Mouse (Mus musculus): ENCODE results near the gene Erc1. TPM values are rescaled to one million over a fixed set of nuclear protein-coding genes. Genes with fewer than 3 reads are reported as not detected.

Gene Erc1
- polyA plus RNA-seq, 1 experiment from 2014 or later = 26.0 TPM

DNA sequence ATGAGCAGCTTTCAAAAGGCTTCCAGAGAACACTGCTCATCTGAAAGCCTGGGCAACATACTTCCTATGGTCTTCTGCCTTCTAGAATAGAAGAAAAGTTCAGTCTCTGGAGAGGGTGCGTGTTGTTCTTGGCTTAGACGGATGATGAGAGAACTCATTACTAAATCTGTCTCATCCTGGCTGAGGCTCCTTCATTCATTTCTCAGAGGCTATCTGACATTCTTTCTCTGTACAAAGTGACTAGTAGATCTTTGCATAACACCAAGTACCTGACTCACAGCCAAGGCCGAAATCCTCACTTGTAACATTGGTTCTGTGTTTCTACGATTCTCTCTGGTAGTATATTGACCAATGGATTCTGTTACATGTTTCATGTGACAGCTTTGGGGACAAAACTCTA is 252.5 kb downstream of the Erc1 start:
- no peak overlapping the region for H3K27ac ChIP-seq
- H3K36me3 ChIP-seq = peaks cover 10% of the 10 kb centered on the region; the same call in 1 of the 2 replicates
- no peaks in the 10 kb centered on the region for H3K9me3 ChIP-seq
- 96% methylated on average over 4 of the region's 4 CpGs for WGBS
- DNase-seq (ENCODE audit: low spot score) = no peak
- H3K4me3 ChIP-seq = no peak overlapping the region
- H3K27me3 ChIP-seq (ENCODE audit: insufficient read depth, poor library complexity, severe bottlenecking) = no peaks in the 10 kb centered on the region
- H3K4me1 ChIP-seq (replicated peaks) = peaks cover 6% of the 10 kb centered on the region; the same call in 1 of the 2 replicates

DNA sequence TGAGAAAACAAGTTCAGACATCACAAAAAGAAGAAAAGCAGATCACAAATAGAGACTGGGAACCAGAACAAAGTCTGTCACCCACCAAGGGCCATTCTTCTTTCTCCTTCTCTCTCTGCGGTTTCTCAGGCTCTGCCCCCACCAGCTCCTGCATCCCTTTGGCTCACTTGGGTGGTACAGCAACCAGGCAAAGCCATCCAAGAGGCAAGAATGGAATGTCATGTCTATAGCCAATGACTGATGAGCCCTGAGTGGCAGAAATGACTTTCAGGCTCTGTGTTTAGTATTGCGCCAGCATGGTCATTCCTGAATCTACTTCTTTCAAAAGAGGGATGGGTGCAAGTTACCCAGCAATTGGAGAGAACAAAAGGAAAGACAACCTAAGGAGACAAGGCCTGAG is 257.1 kb downstream of the Erc1 start:
- Histone ChIP-seq H3K27ac (no peak overlapping the region), H3K27me3 (ENCODE audit: insufficient read depth, poor library complexity, severe bottlenecking) (no peaks in the 10 kb centered on the region), H3K4me3 (no peak overlapping the region), H3K36me3 (peaks cover 10% of the 10 kb centered on the region; the same call in 1 of the 2 replicates), H3K9me3 (no peaks in the 10 kb centered on the region), H3K4me1 (replicated peaks) (peaks cover 14% of the 10 kb centered on the region)
- no peak for DNase-seq (ENCODE audit: low spot score)
- 73% methylated on average over 2 of the region's 2 CpGs for WGBS

DNA sequence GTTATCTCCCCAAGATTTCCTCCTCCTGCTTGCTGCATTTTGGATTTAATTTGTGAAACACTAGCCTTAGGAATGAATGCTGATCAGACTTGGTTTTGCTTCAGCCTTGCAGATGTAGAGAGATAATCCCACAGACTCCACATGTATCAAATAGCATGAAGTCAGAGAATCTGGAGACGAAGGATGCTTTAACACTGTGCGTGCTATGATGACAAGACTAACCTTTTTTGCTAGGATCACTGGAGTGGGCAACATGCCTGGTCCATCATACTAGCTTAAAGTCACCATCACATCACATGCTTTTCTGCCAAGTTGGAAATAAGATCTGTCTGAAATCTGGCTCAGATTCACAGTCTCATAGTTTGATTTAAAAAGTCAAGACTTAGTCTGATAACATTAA is 260.1 kb downstream of the Erc1 start:
- WGBS = 95% methylated on average over 2 of the region's 2 CpGs
- H3K4me3 ChIP-seq = no peak overlapping the region

DNA sequence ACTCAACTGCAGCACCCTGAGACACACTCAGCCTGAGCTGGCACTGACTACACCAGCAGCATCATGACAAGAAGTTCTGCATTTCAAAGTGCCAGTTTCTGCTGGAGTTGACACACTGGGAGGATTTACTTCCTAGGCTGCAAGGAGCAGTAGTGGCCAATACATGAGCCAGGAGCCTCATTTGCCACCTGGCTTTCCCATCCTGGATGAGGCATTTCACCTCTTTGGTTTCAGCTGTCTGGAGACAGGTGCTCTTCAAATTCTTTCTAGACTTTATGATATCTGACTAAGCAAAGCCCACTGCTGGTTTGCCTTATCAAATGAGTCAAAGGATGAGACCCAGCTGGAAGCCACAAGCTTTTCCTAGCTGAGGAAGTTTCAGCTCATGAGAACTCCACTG is 260.5 kb downstream of the Erc1 start:
- Histone ChIP-seq H3K4me1 (replicated peaks) (peaks cover 33% of the 10 kb centered on the region), H3K27ac (0 out of 2 replicates have a peak overlapping the region, but pooled peaks have one; percentile 25)
- DNase-seq (ENCODE audit: low spot score) = no peak

More for the DNA sequence above, 260.1 kb downstream of the Erc1 start:
- peaks cover 33% of the 10 kb centered on the region for H3K4me1 ChIP-seq (replicated peaks)
- no peaks in the 10 kb centered on the region for H3K9me3 ChIP-seq
- no peaks in the 10 kb centered on the region for H3K27me3 ChIP-seq (ENCODE audit: insufficient read depth, poor library complexity, severe bottlenecking)
- DNase-seq (ENCODE audit: low spot score) = no peak
- H3K36me3 ChIP-seq = no peaks in the 10 kb centered on the region
- H3K27ac ChIP-seq = no peak overlapping the region

DNA sequence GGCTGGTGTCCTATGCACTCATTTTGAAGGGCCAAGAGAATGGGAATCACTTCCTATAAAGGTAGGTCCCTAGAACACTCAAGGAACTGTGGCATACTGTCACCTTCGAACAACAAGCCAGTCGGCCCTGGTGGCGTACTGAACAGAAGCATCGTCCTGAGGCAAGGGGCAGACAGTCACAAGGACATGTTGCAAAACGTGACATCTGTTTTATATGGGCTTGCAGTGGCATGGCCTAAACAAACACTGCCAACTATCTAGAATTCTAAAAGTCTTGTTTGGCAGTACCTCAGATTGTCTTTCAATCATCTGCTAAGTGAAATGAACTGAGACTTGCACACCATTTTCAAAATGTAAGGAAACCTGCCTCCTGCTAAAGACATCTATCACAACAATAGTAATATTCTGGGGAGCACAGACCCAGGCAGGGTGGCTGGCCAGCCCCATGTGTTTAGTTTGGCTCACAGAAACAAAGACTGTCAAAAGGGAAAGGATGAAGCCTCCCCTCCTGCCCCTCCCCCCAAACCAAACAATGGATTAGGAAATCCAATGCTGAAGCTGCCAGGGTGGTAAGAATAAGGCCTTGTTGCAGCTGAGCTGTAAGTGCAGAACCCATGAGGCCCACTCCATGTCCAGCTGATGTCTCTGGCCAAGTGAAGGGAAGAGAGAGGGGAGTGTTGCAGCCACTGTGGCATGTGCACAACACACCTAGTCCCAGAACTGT is 262.2 kb downstream of the Erc1 start:
- Histone ChIP-seq H3K4me1 (replicated peaks) (peaks cover 33% of the 10 kb centered on the region), H3K9me3 (no peaks in the 10 kb centered on the region), H3K27me3 (ENCODE audit: insufficient read depth, poor library complexity, severe bottlenecking) (no peaks in the 10 kb centered on the region), H3K36me3 (no peaks in the 10 kb centered on the region), H3K4me3 (no peak overlapping the region), H3K27ac (peak overlapping the region; percentile 83)
- 72% methylated on average over 5 of the region's 5 CpGs for WGBS
- peak; percentile 55 for DNase-seq (ENCODE audit: low spot score)

More for the DNA sequence above, 260.5 kb downstream of the Erc1 start:
- no peaks in the 10 kb centered on the region for H3K36me3 ChIP-seq
- H3K27me3 ChIP-seq (ENCODE audit: insufficient read depth, poor library complexity, severe bottlenecking) = no peaks in the 10 kb centered on the region
- H3K9me3 ChIP-seq = no peaks in the 10 kb centered on the region
- H3K4me3 ChIP-seq = no peak overlapping the region

DNA sequence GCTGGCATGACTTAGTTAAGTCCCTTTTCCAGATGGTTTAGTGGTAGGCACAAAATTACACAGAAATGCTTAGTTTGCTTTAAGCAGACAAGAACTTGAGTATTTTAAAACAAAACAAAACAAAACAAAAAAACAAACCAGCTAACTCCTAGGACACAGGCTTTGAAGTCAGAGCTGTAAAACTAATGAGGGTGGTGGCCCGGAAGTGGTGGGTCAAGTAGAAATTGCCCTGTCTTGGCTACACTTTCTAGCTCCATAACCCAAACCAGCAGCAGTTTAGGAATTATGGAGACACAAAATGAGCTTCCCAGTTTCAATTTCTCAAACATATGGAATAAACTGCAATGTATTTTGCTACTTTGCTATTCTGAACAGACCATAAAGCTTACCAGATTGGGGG is 263.9 kb downstream of the Erc1 start:
- Histone ChIP-seq H3K4me3 (no peak overlapping the region), H3K36me3 (no peaks in the 10 kb centered on the region), H3K27ac (no peak overlapping the region), H3K9me3 (no peaks in the 10 kb centered on the region), H3K4me1 (replicated peaks) (peaks cover 33% of the 10 kb centered on the region), H3K27me3 (ENCODE audit: insufficient read depth, poor library complexity, severe bottlenecking) (no peaks in the 10 kb centered on the region)
- 85% methylated on average over 1 of the region's 1 CpGs for WGBS
- no peak for DNase-seq (ENCODE audit: low spot score)

DNA sequence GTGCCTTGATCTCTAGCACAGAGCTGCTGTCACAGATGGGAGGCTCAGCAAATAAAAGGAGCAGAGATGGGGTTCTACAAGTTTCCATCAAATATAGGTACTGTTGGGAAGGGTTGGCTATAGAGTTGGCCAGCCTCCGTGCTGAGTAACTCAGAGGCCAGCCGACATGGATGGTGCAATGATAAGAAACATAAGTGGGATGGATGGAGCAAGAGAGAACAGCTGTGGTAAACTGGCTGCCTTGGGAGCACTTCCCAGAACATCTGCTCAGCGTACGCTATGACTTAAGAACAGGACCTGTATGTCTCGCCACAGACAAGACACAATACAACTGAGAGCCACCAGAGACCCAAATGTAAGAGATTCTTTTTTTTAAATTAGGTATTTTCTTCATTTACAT is 264.8 kb downstream of the Erc1 start:
- DNase-seq (ENCODE audit: low spot score) = no peak
- H3K4me3 ChIP-seq = no peak overlapping the region
- no peaks in the 10 kb centered on the region for H3K9me3 ChIP-seq
- 93% methylated on average over 5 of the region's 5 CpGs for WGBS
- peaks cover 33% of the 10 kb centered on the region for H3K4me1 ChIP-seq (replicated peaks)
- H3K27ac ChIP-seq = no peak overlapping the region
- no peaks in the 10 kb centered on the region for H3K36me3 ChIP-seq
- no peaks in the 10 kb centered on the region for H3K27me3 ChIP-seq (ENCODE audit: insufficient read depth, poor library complexity, severe bottlenecking)

DNA sequence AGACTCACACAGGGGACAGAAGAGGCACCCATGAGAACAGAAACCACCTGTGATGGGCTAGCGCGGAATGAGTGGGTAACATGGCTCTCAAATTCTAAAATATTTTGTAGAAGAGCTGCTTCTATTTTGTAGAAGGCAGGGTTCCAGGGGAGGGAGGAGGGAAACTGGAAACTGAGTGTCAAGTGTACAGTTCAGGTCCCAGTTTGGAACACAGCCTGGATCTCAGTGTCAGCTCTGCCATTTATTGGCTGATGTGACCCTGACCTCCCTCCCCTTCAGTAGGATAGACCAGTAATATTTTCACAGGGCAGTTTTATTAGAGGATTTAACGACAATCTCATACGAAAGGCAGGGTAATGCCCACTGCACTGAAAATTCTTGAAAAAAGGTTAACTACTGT is 271.3 kb downstream of the Erc1 start:
- Histone ChIP-seq H3K4me1 (replicated peaks) (no peaks in the 10 kb centered on the region), H3K27me3 (ENCODE audit: insufficient read depth, poor library complexity, severe bottlenecking) (no peaks in the 10 kb centered on the region), H3K4me3 (no peak overlapping the region), H3K36me3 (peaks cover 43% of the 10 kb centered on the region), H3K27ac (no peak overlapping the region), H3K9me3 (no peaks in the 10 kb centered on the region)
- DNase-seq (ENCODE audit: low spot score) = no peak
- 98% methylated on average over 4 of the region's 4 CpGs for WGBS

DNA sequence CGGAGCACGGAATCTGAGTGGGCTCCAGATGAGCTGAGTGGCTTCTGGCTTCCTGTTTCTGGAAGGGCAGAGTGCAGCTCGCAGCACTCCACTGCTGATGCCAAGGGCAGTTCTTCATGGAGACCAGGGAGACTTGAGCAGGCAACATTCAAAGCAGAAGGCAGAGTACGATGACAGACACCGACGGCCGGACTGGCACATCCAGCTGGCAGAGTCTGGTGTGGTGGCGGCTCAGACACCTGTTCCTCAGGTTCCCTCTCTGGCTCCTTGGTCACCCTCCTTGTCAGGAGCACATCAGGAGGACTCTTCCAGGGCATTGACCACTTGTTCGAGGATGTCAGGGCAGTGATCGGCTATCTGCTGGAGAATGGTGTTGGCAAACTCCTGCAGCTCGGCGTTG is 272.6 kb downstream of the Erc1 start:
- H3K27ac ChIP-seq = no peak overlapping the region
- no peaks in the 10 kb centered on the region for H3K4me1 ChIP-seq (replicated peaks)
- no peaks in the 10 kb centered on the region for H3K27me3 ChIP-seq (ENCODE audit: insufficient read depth, poor library complexity, severe bottlenecking)
- peaks cover 45% of the 10 kb centered on the region for H3K36me3 ChIP-seq
- no peak for DNase-seq (ENCODE audit: low spot score)
- H3K4me3 ChIP-seq = no peak overlapping the region
- 95% methylated on average over 12 of the region's 12 CpGs for WGBS
- no peaks in the 10 kb centered on the region for H3K9me3 ChIP-seq

DNA sequence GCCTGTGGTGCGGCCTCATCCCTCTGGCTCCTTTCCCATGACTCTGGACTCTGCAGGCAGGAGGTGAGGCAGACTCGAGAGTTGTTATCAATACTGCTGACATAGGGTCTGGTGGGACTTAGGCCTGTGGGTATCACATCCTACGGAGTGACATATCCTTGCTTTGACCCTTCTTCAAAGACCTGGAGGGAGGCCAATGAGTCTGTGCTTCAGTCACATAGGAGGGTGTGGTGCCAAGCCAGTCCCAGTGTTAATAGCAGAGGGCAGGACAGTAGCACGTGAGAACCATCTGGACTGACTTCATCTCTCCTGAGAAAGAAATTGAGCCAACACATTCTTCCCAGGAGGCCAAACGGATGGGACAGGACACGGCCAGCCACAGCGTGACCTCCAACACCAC is 275.7 kb downstream of the Erc1 start:
- Histone ChIP-seq H3K27me3 (ENCODE audit: insufficient read depth, poor library complexity, severe bottlenecking) (no peaks in the 10 kb centered on the region), H3K27ac (no peak overlapping the region), H3K36me3 (peaks cover 48% of the 10 kb centered on the region), H3K9me3 (no peaks in the 10 kb centered on the region), H3K4me3 (no peak overlapping the region), H3K4me1 (replicated peaks) (no peaks in the 10 kb centered on the region)
- 86% methylated on average over 7 of the region's 7 CpGs for WGBS
- DNase-seq (ENCODE audit: low spot score) = no peak

DNA sequence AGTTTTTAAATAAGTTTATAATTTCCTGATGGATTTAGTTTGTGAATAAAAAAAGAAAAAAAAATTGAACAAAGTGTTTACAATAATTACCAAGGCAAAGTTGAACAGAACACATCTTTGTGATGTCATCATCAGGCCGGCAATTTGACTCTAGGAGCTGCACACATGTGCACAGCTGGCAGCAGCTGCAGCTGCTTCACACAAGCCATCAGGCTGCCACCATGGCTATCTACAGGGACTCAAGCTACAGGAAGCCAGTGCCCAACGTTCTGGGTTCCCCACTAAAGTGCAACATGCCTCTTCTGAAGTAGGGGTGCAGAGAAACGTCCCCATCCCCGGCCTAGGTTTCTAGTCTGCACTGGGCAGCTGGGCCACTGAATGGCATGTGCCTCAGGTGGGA is 277.2 kb downstream of the Erc1 start:
- no peak for DNase-seq (ENCODE audit: low spot score)
- H3K27me3 ChIP-seq (ENCODE audit: insufficient read depth, poor library complexity, severe bottlenecking) = no peaks in the 10 kb centered on the region
- H3K4me3 ChIP-seq = no peak overlapping the region
- peaks cover 5% of the 10 kb centered on the region for H3K4me1 ChIP-seq (replicated peaks)
- no peaks in the 10 kb centered on the region for H3K9me3 ChIP-seq
- 85% methylated on average over 4 of the region's 4 CpGs for WGBS
- peaks cover 48% of the 10 kb centered on the region for H3K36me3 ChIP-seq
- H3K27ac ChIP-seq = no peak overlapping the region

DNA sequence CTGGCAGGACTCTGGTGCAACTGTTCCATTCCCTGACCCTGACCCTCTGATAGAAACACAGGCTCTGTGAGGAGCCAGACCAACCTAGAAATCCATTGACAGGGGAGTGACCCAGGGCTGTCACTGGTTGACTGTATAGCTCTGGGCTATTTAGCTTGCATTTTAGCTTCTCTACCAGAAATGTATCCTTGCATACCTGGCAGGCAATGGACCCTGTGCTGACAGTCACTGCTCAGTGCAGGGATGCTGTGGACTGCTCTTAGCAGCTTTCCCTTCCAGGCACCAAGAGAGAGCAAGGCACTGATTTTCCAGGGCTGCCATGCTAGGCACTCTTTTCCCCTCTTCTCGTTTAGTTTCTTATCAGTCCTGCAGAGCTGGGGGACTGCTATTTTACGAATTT is 279.6 kb downstream of the Erc1 start:
- peaks cover 24% of the 10 kb centered on the region for H3K36me3 ChIP-seq
- H3K4me1 ChIP-seq (replicated peaks) = peaks cover 5% of the 10 kb centered on the region
- no peaks in the 10 kb centered on the region for H3K27me3 ChIP-seq (ENCODE audit: insufficient read depth, poor library complexity, severe bottlenecking)
- WGBS = 75% methylated on average over 2 of the region's 2 CpGs
- no peak for DNase-seq (ENCODE audit: low spot score)
- no peak overlapping the region for H3K4me3 ChIP-seq
- no peaks in the 10 kb centered on the region for H3K9me3 ChIP-seq
- H3K27ac ChIP-seq = no peak overlapping the region

DNA sequence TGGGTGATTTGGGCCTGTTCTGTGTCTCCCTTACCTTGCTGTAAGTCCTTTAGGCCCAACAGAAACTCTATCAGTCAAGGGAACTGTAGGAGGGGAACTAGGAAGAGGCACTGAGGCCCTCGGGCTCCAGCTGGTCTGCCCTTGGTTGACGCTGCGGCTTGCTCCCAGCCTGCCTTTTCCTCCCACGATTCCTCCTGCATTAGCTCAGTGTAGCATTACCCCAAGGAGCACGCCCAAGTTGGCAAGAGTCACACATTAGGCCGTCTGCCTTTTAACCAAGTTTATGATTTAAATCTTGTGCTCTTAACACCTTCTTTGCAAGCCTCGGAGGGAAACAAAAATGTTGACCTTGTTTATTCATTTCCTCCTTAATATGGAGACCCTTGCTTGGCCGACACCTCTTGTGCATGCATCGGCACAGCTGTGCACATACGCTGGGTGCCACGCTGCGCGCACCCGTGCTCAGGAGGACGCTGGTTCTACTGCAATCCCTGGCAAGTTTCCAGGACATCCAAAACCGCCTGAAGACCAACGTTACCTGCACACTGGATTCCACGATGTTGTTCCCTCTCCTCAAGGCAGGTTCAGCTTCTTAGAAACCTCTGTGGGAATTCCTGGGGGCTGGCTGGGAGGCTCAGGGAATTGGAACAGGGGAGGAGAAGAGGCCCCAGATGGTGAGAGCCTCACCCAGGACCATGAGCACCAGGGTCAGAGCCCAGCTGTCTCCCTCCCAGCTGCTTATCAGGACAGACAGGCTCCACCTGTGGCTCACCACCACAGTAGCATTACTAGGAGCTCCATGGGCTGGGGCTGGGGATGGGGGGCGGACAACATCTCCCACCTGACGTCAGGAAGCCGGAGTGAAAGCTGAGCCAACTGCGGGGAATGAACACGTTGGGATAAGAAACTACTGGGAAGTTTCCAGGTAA is 282.3 kb downstream of the Erc1 start:
- DNase-seq (ENCODE audit: low spot score) = no peak
- Histone ChIP-seq H3K4me1 (replicated peaks) (peaks cover 5% of the 10 kb centered on the region), H3K27ac (no peak overlapping the region), H3K27me3 (ENCODE audit: insufficient read depth, poor library complexity, severe bottlenecking) (no peaks in the 10 kb centered on the region), H3K9me3 (no peaks in the 10 kb centered on the region), H3K4me3 (no peak overlapping the region), H3K36me3 (peaks cover 9% of the 10 kb centered on the region)
- WGBS = 89% methylated on average over 23 of the region's 23 CpGs

Measured in hindbrain, embryonic 10.5 days (tissue).